Mouse (Mus musculus) embryonic facial prominence, embryonic 14.5 days (tissue): Measurements from ENCODE around the gene Efcab10. TPM values are rescaled to one million over a fixed set of nuclear protein-coding genes. Genes with fewer than 3 reads are reported as not detected.

Source experiments
- ATAC-seq: fragments of 200-750 bp; cut with Nextera tagmentation; 2 replicates; pipeline ENCODE4 v1.8.0; 2017; ENCODE audit warnings: low read depth, moderate number of reproducible peaks, moderate TSS enrichment
- DNase-seq: peaks from one replicate; pipeline ENCODE4 v3.0.0-alpha.2; 2015; ENCODE audit warnings: low spot score
- H3K27ac ChIP-seq: fragments of 300-500 bp; sonication (generic); replicated peaks from 2 replicates; pipeline ENCODE4 v1.5.1; 2014; ENCODE audit warnings: low read depth, mild to moderate bottlenecking, low read length, moderate library complexity
- H3K27me3 ChIP-seq: fragments of 300-500 bp; sonication (generic); replicated peaks from 2 replicates; pipeline ENCODE4 v1.6.1; 2014; ENCODE audit warnings: low read length; ENCODE audit not compliant: control insufficient read depth, insufficient read depth
- H3K36me3 ChIP-seq: fragments of 300-500 bp; sonication (generic); 2 replicates; pipeline ENCODE4 v1.6.1; 2014; ENCODE audit warnings: low read length, mixed read lengths; ENCODE audit not compliant: control insufficient read depth, insufficient read depth
- H3K4me1 ChIP-seq: fragments of 300-500 bp; sonication (generic); 2 replicates; pipeline ENCODE4 v1.6.1; 2014; ENCODE audit warnings: antibody characterized with exemption, low read length; ENCODE audit not compliant: control insufficient read depth, insufficient read depth
- H3K4me2 ChIP-seq: fragments of 300-500 bp; sonication (generic); 2 replicates; pipeline ENCODE4 v1.6.1; 2014; ENCODE audit warnings: low read depth, mild to moderate bottlenecking, low read length, moderate library complexity, mixed read lengths
- H3K4me3 ChIP-seq: fragments of 300-500 bp; sonication (generic); 2 replicates; pipeline ENCODE4 v1.5.1; 2014; ENCODE audit warnings: low read depth, mild to moderate bottlenecking, low read length
- H3K9ac ChIP-seq: fragments of 300-500 bp; sonication (generic); 2 replicates; pipeline ENCODE4 v1.6.1; 2014; ENCODE audit warnings: low read depth, mild to moderate bottlenecking, low read length, moderate library complexity, mixed read lengths
- H3K9me3 ChIP-seq: fragments of 300-500 bp; sonication (generic); 2 replicates; pipeline ENCODE4 v1.6.1; 2016; ENCODE audit warnings: low read length; ENCODE audit not compliant: control insufficient read depth
- WGBS: fragments of 180-500 bp; shearing (Covaris S2); extraction: QIAGEN DNeasy Blood & Tissue Kit; methylation state at CpG from one replicate; pipeline ENCODE4 v1.1.7; 2014; 5-methylcytosine and 5-hydroxymethylcytosine counted together
- polyA plus RNA-seq: library from polyadenylated mRNA; unstranded; fragments of >200 nt; fragmentation: Nextera tagmentation; extraction: Ambion mirVana; gene quantifications from 2 replicates; pipeline ENCODE4 v1.2.1, GENCODE M21; 2014

The Efcab10 gene
- polyA plus RNA-seq, 1 experiment from 2014 or later = 5.0 TPM

DNA sequence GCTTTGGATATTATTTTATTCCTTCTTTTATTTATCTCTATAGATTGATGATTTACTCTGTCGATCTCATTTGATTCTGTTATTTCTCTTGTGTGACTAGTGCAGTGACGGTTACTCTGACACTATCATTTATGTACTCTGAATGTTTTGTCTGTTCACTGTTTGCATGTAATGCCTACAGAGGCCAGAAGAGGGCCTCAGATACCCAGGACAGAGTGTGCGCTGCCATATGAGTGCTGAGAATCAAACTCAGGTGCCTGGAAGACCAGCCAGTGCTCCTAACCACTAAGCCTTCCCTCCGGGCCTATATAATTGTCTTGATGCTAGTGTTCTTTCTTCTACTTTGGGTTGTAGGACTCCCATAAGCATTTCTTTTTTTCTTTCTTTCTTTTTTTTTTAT is 40.1 kb downstream of the Efcab10 start:
- H3K9me3 ChIP-seq = no peaks in the 10 kb centered on the region
- 98% methylated on average over 4 of the region's 4 CpGs for WGBS
- no peak overlapping the region for H3K4me3 ChIP-seq
- ATAC-seq = no peak
- peaks cover 22% of the 10 kb centered on the region; the same call in 1 of the 2 replicates for H3K36me3 ChIP-seq
- H3K4me2 ChIP-seq = no peak overlapping the region
- DNase-seq = no peak
- no peak overlapping the region for H3K27ac ChIP-seq
- H3K4me1 ChIP-seq = peaks cover 5% of the 10 kb centered on the region
- H3K9ac ChIP-seq = no peak overlapping the region
- no peaks in the 10 kb centered on the region for H3K27me3 ChIP-seq

Other genes with a start within 250 kb of the Efcab10 start
- 11.4 and 13.0 TPM in 2 replicates for gene Atxn7l1, start 247.2 kb upstream of the Efcab10 start, polyA plus RNA-seq
- gene Twistnb, start 34.8 kb downstream of the Efcab10 start, polyA plus RNA-seq = 46.3 and 59.2 TPM in 2 replicates